Mouse (Mus musculus) stomach, embryonic 15.5 days (tissue): ENCODE data around the gene Gm20425. TPM values are rescaled to one million over a fixed set of nuclear protein-coding genes. Genes with fewer than 3 reads are reported as not detected.

ENCODE experiments used
- ATAC-seq: fragments of 200-750 bp; cut with Nextera tagmentation; 2 replicates; pipeline ENCODE4 v1.8.0; 2017; ENCODE audit warnings: low read depth, moderate number of reproducible peaks, moderate TSS enrichment; ENCODE audit not compliant: insufficient read depth, low FRiP score
- H3K27ac ChIP-seq: fragments of 300-500 bp; sonication (generic); 2 replicates; pipeline ENCODE4 v1.5.1; 2015; ENCODE audit warnings: mild to moderate bottlenecking, inconsistent platforms
- H3K27me3 ChIP-seq: fragments of 300-500 bp; sonication (generic); replicated peaks from 2 replicates; pipeline ENCODE4 v1.6.1; 2015; ENCODE audit warnings: inconsistent platforms
- H3K36me3 ChIP-seq: fragments of 300-500 bp; sonication (generic); 2 replicates; pipeline ENCODE4 v1.6.1; 2015; ENCODE audit warnings: inconsistent platforms
- H3K4me1 ChIP-seq: fragments of 300-500 bp; sonication (generic); 2 replicates; pipeline ENCODE4 v1.6.1; 2015; ENCODE audit warnings: inconsistent platforms
- H3K4me2 ChIP-seq: fragments of 300-500 bp; sonication (generic); 2 replicates; pipeline ENCODE4 v1.6.1; 2015; ENCODE audit warnings: mild to moderate bottlenecking, inconsistent platforms
- H3K4me3 ChIP-seq: fragments of 300-500 bp; sonication (generic); replicated peaks from 2 replicates; pipeline ENCODE4 v1.5.1; 2015; ENCODE audit warnings: inconsistent platforms
- H3K9ac ChIP-seq: fragments of 300-500 bp; sonication (generic); 2 replicates; pipeline ENCODE4 v1.6.1; 2015; ENCODE audit warnings: inconsistent platforms
- H3K9me3 ChIP-seq: fragments of 300-500 bp; sonication (generic); 2 replicates; pipeline ENCODE4 v1.6.1; 2016; ENCODE audit warnings: inconsistent platforms
- whole genome bisulfite sequencing: fragments of 180-500 bp; shearing (Covaris S2); methylation state at CpG from one replicate; pipeline ENCODE4 v1.1.7; 2015; 5-methylcytosine and 5-hydroxymethylcytosine counted together
- polyA plus RNA-seq: library from polyadenylated mRNA; unstranded; fragments of >200 nt; fragmentation: Nextera tagmentation; extraction: Ambion mirVana; gene quantifications from 2 replicates; pipeline ENCODE4 v1.2.1, GENCODE M21; 2015

The Gm20425 gene
- polyA plus RNA-seq, 1 experiment from 2014 or later, result 5.6 TPM

GRCm38 (mm10) chr9:103213631-103214030 lies 16.5 kb downstream of the Gm20425 start:
- no peak overlapping the region for H3K4me3 ChIP-seq
- H3K9ac ChIP-seq, result no peak overlapping the region
- H3K27me3 ChIP-seq, result no peaks in the 10 kb centered on the region
- H3K4me1 ChIP-seq, result no peaks in the 10 kb centered on the region
- WGBS, result 64% methylated on average over 2 of the region's 2 CpGs
- H3K27ac ChIP-seq, result no peak overlapping the region
- no peak overlapping the region for H3K4me2 ChIP-seq
- ATAC-seq, result no peak
- H3K9me3 ChIP-seq, result no peaks in the 10 kb centered on the region
- H3K36me3 ChIP-seq, result no peaks in the 10 kb centered on the region

- no peaks in the 10 kb centered on the region for H3K27me3 ChIP-seq
- no peaks in the 10 kb centered on the region for H3K36me3 ChIP-seq
- H3K27ac ChIP-seq, result no peak overlapping the region
- 73% methylated on average over 28 of the region's 28 CpGs for WGBS
- peak overlapping the region; percentile 25; the same call in 1 of the 2 replicates for H3K4me2 ChIP-seq
- no peak overlapping the region for H3K4me3 ChIP-seq
- no peak for ATAC-seq
- no peak overlapping the region for H3K9ac ChIP-seq
- no peaks in the 10 kb centered on the region for H3K9me3 ChIP-seq
- H3K4me1 ChIP-seq, result no peaks in the 10 kb centered on the region
Observed at GRCm38 (mm10) chr9:103212654-103213420, 17.3 kb downstream of the Gm20425 start.

- H3K4me2 ChIP-seq, result no peak overlapping the region
Observed at GRCm38 (mm10) chr9:103208802-103209423, 21.2 kb downstream of the Gm20425 start.

GRCm38 (mm10) chr9:103207846-103208245 lies 22.3 kb downstream of the Gm20425 start:
- Histone ChIP-seq H3K27ac (no peak overlapping the region), H3K36me3 (no peaks in the 10 kb centered on the region), H3K4me3 (peak overlapping the region; percentile 17; the same call in 1 of the 2 replicates), H3K4me2 (peak overlapping the region; percentile 61), H3K4me1 (no peaks in the 10 kb centered on the region), H3K9me3 (no peaks in the 10 kb centered on the region), H3K27me3 (no peaks in the 10 kb centered on the region), H3K9ac (no peak overlapping the region)
- peak; percentile 83 for ATAC-seq
- 9% methylated on average over 16 of the region's 16 CpGs for WGBS

More at GRCm38 (mm10) chr9:103208802-103209423, 21.2 kb downstream of the Gm20425 start:
- H3K27ac ChIP-seq, result no peak overlapping the region
- H3K9ac ChIP-seq, result no peak overlapping the region
- H3K27me3 ChIP-seq, result no peaks in the 10 kb centered on the region
- no peak overlapping the region for H3K4me3 ChIP-seq
- H3K4me1 ChIP-seq, result no peaks in the 10 kb centered on the region
- 67% methylated on average over 6 of the region's 6 CpGs for WGBS
- H3K36me3 ChIP-seq, result no peaks in the 10 kb centered on the region
- H3K9me3 ChIP-seq, result no peaks in the 10 kb centered on the region
- no peak for ATAC-seq

GRCm38 (mm10) chr9:103205786-103206185 lies 24.3 kb downstream of the Gm20425 start:
- Histone ChIP-seq H3K4me1 (no peaks in the 10 kb centered on the region), H3K9ac (no peak overlapping the region), H3K4me2 (no peak overlapping the region), H3K27ac (no peak overlapping the region), H3K36me3 (no peaks in the 10 kb centered on the region), H3K27me3 (no peaks in the 10 kb centered on the region), H3K4me3 (no peak overlapping the region), H3K9me3 (no peaks in the 10 kb centered on the region)
- no peak for ATAC-seq
- 91% methylated on average over 5 of the region's 5 CpGs for WGBS

- under 1% methylated on average over 45 of the region's 45 CpGs for WGBS
Observed at GRCm38 (mm10) chr9:103201561-103202260, 28.4 kb downstream of the Gm20425 start, which contains the start of gene Srprb. Gene Srprb (minus strand): TSS chr9:103202137.

GRCm38 (mm10) chr9:103188416-103188815 lies 41.7 kb downstream of the Gm20425 start:
- Histone ChIP-seq H3K4me3 (no peak overlapping the region), H3K9ac (no peak overlapping the region), H3K4me2 (no peak overlapping the region), H3K27me3 (no peaks in the 10 kb centered on the region), H3K27ac (no peak overlapping the region), H3K36me3 (peaks cover 35% of the 10 kb centered on the region), H3K4me1 (no peaks in the 10 kb centered on the region), H3K9me3 (no peaks in the 10 kb centered on the region)
- ATAC-seq, result no peak
- WGBS, result 96% methylated on average over 4 of the region's 4 CpGs

More at GRCm38 (mm10) chr9:103201561-103202260, 28.4 kb downstream of the Gm20425 start, which contains the start of gene Srprb:
- no peaks in the 10 kb centered on the region for H3K9me3 ChIP-seq
- H3K4me3 ChIP-seq, result peak within 1 kb of the TSS; percentile 67
- peaks cover 13% of the 10 kb centered on the region; the same call in 1 of the 2 replicates for H3K36me3 ChIP-seq
- H3K27me3 ChIP-seq, result no peaks in the 10 kb centered on the region
- H3K4me2 ChIP-seq, result peak within 1 kb of the TSS; percentile 61
- no peaks in the 10 kb centered on the region for H3K4me1 ChIP-seq
- H3K9ac ChIP-seq, result peak within 1 kb of the TSS; percentile 56
- peak; percentile 98 for ATAC-seq
- peak within 1 kb of the TSS; percentile 83 for H3K27ac ChIP-seq

- Histone ChIP-seq H3K36me3 (peaks cover 26% of the 10 kb centered on the region), H3K27me3 (no peaks in the 10 kb centered on the region), H3K27ac (no peak overlapping the region), H3K9me3 (no peaks in the 10 kb centered on the region), H3K9ac (no peak overlapping the region), H3K4me1 (no peaks in the 10 kb centered on the region), H3K4me3 (no peak overlapping the region), H3K4me2 (no peak overlapping the region)
- no peak for ATAC-seq
- WGBS, result 66% methylated on average over 9 of the region's 9 CpGs
Observed at GRCm38 (mm10) chr9:103186747-103187146, 43.4 kb downstream of the Gm20425 start.

- Histone ChIP-seq H3K4me2 (no peak overlapping the region), H3K9me3 (no peaks in the 10 kb centered on the region), H3K27ac (no peak overlapping the region), H3K27me3 (no peaks in the 10 kb centered on the region), H3K4me1 (no peaks in the 10 kb centered on the region), H3K9ac (no peak overlapping the region), H3K36me3 (peaks cover 24% of the 10 kb centered on the region), H3K4me3 (no peak overlapping the region)
- 91% methylated on average over 8 of the region's 8 CpGs for WGBS
- no peak for ATAC-seq
Observed at GRCm38 (mm10) chr9:103185946-103186345, 44.2 kb downstream of the Gm20425 start.

- 52% methylated on average over 4 of the region's 4 CpGs for WGBS
- Histone ChIP-seq H3K27ac (no peak overlapping the region), H3K4me2 (no peak overlapping the region)
Observed at GRCm38 (mm10) chr9:103184855-103185254, 45.3 kb downstream of the Gm20425 start.

GRCm38 (mm10) chr9:103181886-103182285 lies 48.2 kb downstream of the Gm20425 start:
- no peak overlapping the region for H3K4me2 ChIP-seq
- ATAC-seq, result no peak
- H3K27me3 ChIP-seq, result no peaks in the 10 kb centered on the region
- no peak overlapping the region for H3K4me3 ChIP-seq
- no peak overlapping the region for H3K27ac ChIP-seq
- no peaks in the 10 kb centered on the region for H3K36me3 ChIP-seq
- 90% methylated on average over 8 of the region's 8 CpGs for WGBS
- no peak overlapping the region for H3K9ac ChIP-seq
- H3K9me3 ChIP-seq, result no peaks in the 10 kb centered on the region
- peaks cover 9% of the 10 kb centered on the region for H3K4me1 ChIP-seq

More at GRCm38 (mm10) chr9:103184855-103185254, 45.3 kb downstream of the Gm20425 start:
- Histone ChIP-seq H3K27me3 (no peaks in the 10 kb centered on the region), H3K4me3 (no peak overlapping the region), H3K9ac (no peak overlapping the region), H3K4me1 (peaks cover 9% of the 10 kb centered on the region), H3K36me3 (peaks cover 16% of the 10 kb centered on the region; the same call in 1 of the 2 replicates), H3K9me3 (no peaks in the 10 kb centered on the region)
- no peak for ATAC-seq
